Mouse (Mus musculus) ES-Bruce4 (cell line): ENCODE measurements around the gene Epb41l5. TPM values are rescaled to one million over a fixed set of nuclear protein-coding genes. Genes with fewer than 3 reads are reported as not detected.

Experiments
- H3K27ac ChIP-seq: 2 replicates; pipeline ENCODE4 v1.5.1; 2012; ENCODE audit warnings: low read length, inconsistent platforms; ENCODE audit not compliant: insufficient read depth
- H3K27me3 ChIP-seq: 2 replicates; pipeline ENCODE4 v1.6.1; 2012; ENCODE audit warnings: mild to moderate bottlenecking, low read length, inconsistent platforms; ENCODE audit not compliant: control insufficient read depth, poor library complexity, insufficient read depth, severe bottlenecking
- H3K36me3 ChIP-seq: 2 replicates; pipeline ENCODE4 v1.6.1; 2012; ENCODE audit warnings: inconsistent platforms, mild to moderate bottlenecking, low read length, moderate library complexity; ENCODE audit not compliant: control insufficient read depth, poor library complexity, insufficient read depth, severe bottlenecking
- H3K4me1 ChIP-seq: one replicate; pipeline ENCODE4 v1.8.1; 2011; ENCODE audit warnings: low read length; ENCODE audit not compliant: control insufficient read depth, insufficient read depth
- H3K4me3 ChIP-seq: 2 replicates; pipeline ENCODE4 v1.5.1; 2011; ENCODE audit warnings: low read depth, mild to moderate bottlenecking, low read length
- H3K9ac ChIP-seq: 2 replicates; pipeline ENCODE4 v1.6.1; 2012; ENCODE audit warnings: low read depth, mild to moderate bottlenecking, inconsistent platforms; ENCODE audit not compliant: poor library complexity, severe bottlenecking
- H3K9me3 ChIP-seq: replicated peaks from 2 replicates; pipeline ENCODE4 v1.6.1; 2012; ENCODE audit warnings: mild to moderate bottlenecking, low read length, inconsistent platforms; ENCODE audit not compliant: control insufficient read depth, poor library complexity, insufficient read depth, severe bottlenecking
- CTCF ChIP-seq: IDR thresholded peaks from one replicate; pipeline ENCODE4 v1.8.1; 2011; ENCODE audit warnings: low read depth, low read length
- EP300 ChIP-seq: IDR thresholded peaks from 2 replicates; pipeline ENCODE4 v1.6.1; 2011; ENCODE audit warnings: low read depth, low read length; ENCODE audit not compliant: insufficient read depth
- POLR2A ChIP-seq: IDR thresholded peaks from one replicate; pipeline ENCODE4 v1.8.1; 2011; ENCODE audit warnings: low read length; ENCODE audit not compliant: insufficient read depth
- polyA plus RNA-seq: library from polyadenylated mRNA; stranded (reverse); fragments of >200 nt; gene quantifications from 2 replicates; pipeline ENCODE4 v1.2.4, GENCODE M21; 2011; ENCODE audit warnings: low read depth; ENCODE audit not compliant: missing spikeins, insufficient read depth, insufficient read length

The Epb41l5 gene
- polyA plus RNA-seq, 1 experiment = 48.2 TPM

DNA sequence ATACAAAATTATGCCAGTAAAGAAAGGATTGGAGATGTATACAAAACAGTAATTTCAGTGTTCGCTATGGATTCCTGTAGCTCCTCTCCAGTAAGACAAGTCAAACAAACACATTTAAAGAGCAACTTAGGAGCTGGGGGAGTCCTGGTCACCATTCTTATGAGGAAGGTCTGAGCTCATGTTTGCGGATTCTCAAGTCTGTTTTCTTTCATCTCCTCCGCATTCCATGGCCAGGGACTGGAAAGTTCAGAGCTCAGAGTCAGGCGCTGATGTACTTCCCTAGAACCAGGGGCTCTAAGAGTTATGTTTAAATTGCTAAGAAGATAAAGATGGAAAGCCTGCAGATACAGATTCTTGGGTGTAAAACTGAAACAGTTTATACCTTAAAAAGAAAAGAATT is 22.0 kb downstream of the Epb41l5 start:
- Histone ChIP-seq H3K4me1 (no peaks in the 10 kb centered on the region), H3K9ac (no peak overlapping the region), H3K4me3 (no peak overlapping the region), H3K27ac (no peak overlapping the region), H3K27me3 (no peaks in the 10 kb centered on the region), H3K36me3 (no peaks in the 10 kb centered on the region; the same call in 1 of the 2 replicates), H3K9me3 (no peaks in the 10 kb centered on the region)
- no peak for TF ChIP-seq CTCF
- no peak for TF ChIP-seq POLR2A

DNA sequence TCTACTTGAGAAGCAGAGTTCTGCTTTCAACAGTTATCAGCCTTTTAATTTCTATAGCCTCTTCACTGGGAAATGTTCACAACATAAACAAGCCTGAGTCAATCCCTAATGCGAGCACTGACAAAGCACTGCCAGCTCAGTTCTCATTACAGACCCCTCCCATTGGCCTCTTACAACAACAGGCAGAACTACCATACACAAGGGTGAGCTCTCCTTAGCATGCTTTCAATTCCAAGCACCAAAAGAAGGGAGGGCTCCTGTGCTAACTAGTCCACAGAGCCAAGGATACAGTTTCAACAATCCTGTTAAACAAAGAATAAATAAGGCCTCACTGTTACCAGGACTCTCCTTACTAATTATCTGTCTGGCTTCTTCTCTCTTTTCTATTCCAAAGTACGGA is 24.4 kb downstream of the Epb41l5 start:
- no peaks in the 10 kb centered on the region; the same call in none of the 2 replicates for H3K36me3 ChIP-seq
- no peaks in the 10 kb centered on the region for H3K9me3 ChIP-seq
- no peaks in the 10 kb centered on the region for H3K4me1 ChIP-seq
- H3K9ac ChIP-seq = no peak overlapping the region
- no peaks in the 10 kb centered on the region for H3K27me3 ChIP-seq
- H3K4me3 ChIP-seq = no peak overlapping the region
- TF ChIP-seq CTCF (no peak), POLR2A (no peak), EP300 (no peak)
- no peak overlapping the region for H3K27ac ChIP-seq

DNA sequence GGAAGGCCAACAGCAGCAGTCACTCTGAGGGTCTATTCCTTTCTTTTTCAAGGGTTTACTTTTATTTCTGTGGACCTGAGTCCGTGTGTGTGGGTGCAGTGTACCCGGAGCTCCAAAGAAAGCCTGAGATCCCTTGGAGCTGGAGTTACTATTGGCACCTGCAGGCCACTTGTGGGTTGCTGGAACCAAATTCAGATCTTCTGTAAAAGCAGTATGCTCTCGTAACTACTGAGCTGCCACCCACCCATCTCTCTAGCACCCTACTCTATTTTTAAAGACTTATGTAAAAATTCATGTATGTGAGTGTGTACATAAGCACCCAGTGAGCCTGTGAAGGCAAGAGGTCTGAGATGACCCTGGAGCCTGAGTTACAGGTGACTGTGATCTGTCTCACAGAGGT is 43.4 kb downstream of the Epb41l5 start:
- Histone ChIP-seq H3K9ac (no peak overlapping the region), H3K9me3 (no peaks in the 10 kb centered on the region), H3K36me3 (peaks cover 2% of the 10 kb centered on the region), H3K4me1 (no peaks in the 10 kb centered on the region), H3K27me3 (no peaks in the 10 kb centered on the region), H3K27ac (no peak overlapping the region), H3K4me3 (no peak overlapping the region)
- TF ChIP-seq CTCF (no peak), EP300 (no peak), POLR2A (no peak)

DNA sequence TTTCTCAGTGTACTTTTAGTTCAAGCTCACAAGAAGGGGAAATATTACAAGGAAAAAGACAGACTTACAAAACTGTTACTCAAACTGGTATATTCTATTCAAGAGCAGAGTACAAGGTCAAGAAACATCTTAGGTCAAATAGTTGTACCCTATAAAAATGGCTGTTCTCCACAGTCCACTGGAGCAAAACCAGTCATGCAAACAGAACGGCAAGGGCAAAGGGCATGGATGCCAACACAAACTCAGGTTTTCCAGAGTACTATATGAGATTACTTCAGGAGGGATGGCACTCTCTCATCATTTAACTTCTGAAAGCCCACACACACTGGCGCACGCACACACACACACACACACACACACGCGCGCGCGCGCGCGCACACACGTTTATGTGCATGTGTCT is 46.4 kb downstream of the Epb41l5 start:
- H3K36me3 ChIP-seq = no peaks in the 10 kb centered on the region; the same call in none of the 2 replicates

DNA sequence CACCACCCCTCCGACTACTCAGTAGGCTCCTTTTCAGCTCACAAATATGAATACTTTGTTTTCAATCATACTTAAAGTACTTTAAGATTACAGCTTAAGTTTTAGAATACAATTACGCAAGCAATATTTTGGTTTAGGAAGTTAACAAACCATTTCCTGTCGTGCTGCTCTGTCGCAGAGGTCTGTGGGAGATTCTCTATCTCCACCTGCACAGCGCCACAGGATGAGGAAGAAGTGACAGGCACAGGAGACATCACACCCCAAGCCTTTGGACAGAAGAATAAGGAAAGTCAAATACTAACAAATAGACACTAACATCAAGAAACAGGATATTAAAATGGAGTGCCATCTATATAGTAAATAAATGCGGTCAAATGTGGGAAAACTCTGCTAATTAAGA is 49.9 kb downstream of the Epb41l5 start:
- H3K27ac ChIP-seq = no peak overlapping the region
- peaks cover 3% of the 10 kb centered on the region; the same call in 1 of the 2 replicates for H3K36me3 ChIP-seq
- H3K4me1 ChIP-seq = no peaks in the 10 kb centered on the region
- H3K4me3 ChIP-seq = no peak overlapping the region
- TF ChIP-seq CTCF (no peak), EP300 (no peak), POLR2A (no peak)
- no peaks in the 10 kb centered on the region for H3K9me3 ChIP-seq
- no peaks in the 10 kb centered on the region for H3K27me3 ChIP-seq
- no peak overlapping the region for H3K9ac ChIP-seq

More for the DNA sequence above, 46.4 kb downstream of the Epb41l5 start:
- Histone ChIP-seq H3K9ac (no peak overlapping the region), H3K27me3 (no peaks in the 10 kb centered on the region), H3K4me1 (no peaks in the 10 kb centered on the region), H3K4me3 (no peak overlapping the region), H3K27ac (no peak overlapping the region), H3K9me3 (no peaks in the 10 kb centered on the region)
- TF ChIP-seq EP300 (no peak), POLR2A (no peak), CTCF (no peak)

DNA sequence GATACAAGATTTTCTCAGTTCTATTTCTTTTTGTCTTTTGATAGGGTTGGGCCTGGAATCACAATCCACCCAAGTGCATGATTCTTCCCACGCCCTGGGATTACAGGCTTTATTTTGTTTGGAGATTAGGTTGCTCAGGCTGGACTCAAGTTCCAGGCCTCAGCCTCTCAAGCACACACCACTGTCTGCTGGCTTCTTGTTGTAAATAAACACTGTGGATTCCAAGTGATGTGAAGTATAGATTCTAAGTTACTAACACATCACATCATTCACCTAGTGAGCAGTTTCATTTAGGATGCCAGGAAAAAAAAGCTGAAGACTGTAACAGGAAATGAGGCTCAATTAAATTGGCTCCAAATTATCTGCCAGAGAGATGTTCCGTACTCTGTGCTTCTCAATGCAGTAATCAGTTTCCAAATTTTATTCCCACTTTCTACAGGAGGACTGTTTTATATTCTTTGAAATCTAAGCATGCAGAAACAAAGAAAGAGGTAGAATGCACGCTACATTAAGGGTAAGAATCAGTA is 51.8 kb downstream of the Epb41l5 start:
- H3K9me3 ChIP-seq = no peaks in the 10 kb centered on the region
- peaks cover 3% of the 10 kb centered on the region; the same call in 1 of the 2 replicates for H3K36me3 ChIP-seq
- H3K27me3 ChIP-seq = no peaks in the 10 kb centered on the region
- H3K27ac ChIP-seq = no peak overlapping the region
- no peak overlapping the region for H3K9ac ChIP-seq
- H3K4me3 ChIP-seq = no peak overlapping the region
- H3K4me1 ChIP-seq = no peaks in the 10 kb centered on the region
- TF ChIP-seq EP300 = no peak
- no peak for TF ChIP-seq CTCF
- no peak for TF ChIP-seq POLR2A
